Mouse (Mus musculus) limb, embryonic 11.5 days (tissue): Measurements from ENCODE around the gene Tedc1. TPM values are rescaled to one million over a fixed set of nuclear protein-coding genes. Genes with fewer than 3 reads are reported as not detected.

Experiments
- polyA plus RNA-seq: library from polyadenylated mRNA; unstranded; fragments of >200 nt; fragmentation: Nextera tagmentation; extraction: Ambion mirVana; gene quantifications from 2 replicates; pipeline ENCODE4 v1.2.1, GENCODE M21; 2014

Tedc1 gene
- polyA plus RNA-seq, 1 experiment from 2014 or later = 39.9 TPM

Other genes with a start within 250 kb of the Tedc1 start
- gene Jag2, start 226.6 kb upstream of the Tedc1 start, polyA plus RNA-seq = 4.0 and 4.7 TPM in 2 replicates
- 87.9 and 90.1 TPM in 2 replicates for gene Nudt14, start 214.3 kb upstream of the Tedc1 start, polyA plus RNA-seq
- gene Btbd6, start 179.9 kb upstream of the Tedc1 start, polyA plus RNA-seq = 26.4 and 27.4 TPM in 2 replicates
- 58.8 and 63.0 TPM in 2 replicates for gene Brf1, start 155.7 kb upstream of the Tedc1 start, polyA plus RNA-seq
- gene Pacs2, start 141.9 kb upstream of the Tedc1 start, polyA plus RNA-seq = 11.7 and 13.5 TPM in 2 replicates
- gene Tex22, start 81.9 kb upstream of the Tedc1 start, polyA plus RNA-seq = 0.21 TPM in 1 of 2 replicates, not detected in the other
- gene Mta1, start 58.1 kb upstream of the Tedc1 start, polyA plus RNA-seq = 24.2 and 26.4 TPM in 2 replicates
- 49.7 and 53.8 TPM in 2 replicates for gene Crip2, start 16.2 kb upstream of the Tedc1 start, polyA plus RNA-seq
- gene Crip1, start 10.1 kb upstream of the Tedc1 start, polyA plus RNA-seq = 56.2 and 62.8 TPM in 2 replicates
- gene Tmem121, start 29.5 kb downstream of the Tedc1 start, polyA plus RNA-seq = 8.0 and 12.0 TPM in 2 replicates